Mouse (Mus musculus): ENCODE measurements around the gene Slc27a5.

The Slc27a5 gene

DNA sequence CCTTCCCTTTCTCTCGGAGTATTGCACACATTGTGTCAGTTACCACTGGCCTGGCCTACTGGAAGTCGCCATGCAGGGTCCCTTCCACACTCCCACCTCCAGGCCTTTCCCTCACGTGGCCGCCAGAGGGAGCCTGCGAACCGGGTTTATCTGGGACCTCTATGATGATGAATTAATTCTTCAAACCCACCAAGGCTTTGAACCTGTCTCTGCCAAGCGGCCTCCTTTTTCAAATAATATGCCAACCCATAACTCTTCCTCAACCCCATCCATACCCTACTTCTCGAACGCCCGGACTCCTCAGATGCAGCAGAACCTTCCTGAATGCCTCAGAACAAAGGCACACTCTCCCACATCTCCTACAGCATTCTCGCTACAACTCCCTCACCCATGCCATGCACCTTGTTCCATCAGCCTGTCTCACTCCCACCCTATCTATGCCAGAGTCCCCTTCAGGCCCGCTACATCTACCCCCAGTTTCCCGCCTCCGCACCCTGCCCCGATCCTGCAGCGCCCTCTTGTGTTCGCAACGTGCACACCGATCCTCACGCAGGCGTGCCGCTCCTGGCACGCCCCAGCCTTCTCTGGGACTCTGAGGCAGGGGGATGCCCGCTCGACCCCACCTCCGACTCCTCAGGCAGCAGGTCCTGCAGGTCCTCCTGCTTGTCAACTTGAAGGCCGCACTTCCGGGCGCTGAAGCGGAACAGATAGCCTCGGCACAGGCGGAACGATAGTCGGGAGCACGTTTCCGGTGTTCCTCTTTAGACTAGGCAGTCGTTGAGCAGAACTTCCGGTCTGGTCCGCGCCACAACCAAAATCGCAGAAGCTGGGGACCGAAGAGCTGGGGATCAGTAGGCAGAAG is 11.4 kb upstream of the Slc27a5 start:
- peak; percentile 66; the same call in 1 of the 2 replicates for TF ChIP-seq GATA4 (IDR thresholded peaks at IDR 0.05; ENCODE audit: insufficient replicate concordance, low read length)

DNA sequence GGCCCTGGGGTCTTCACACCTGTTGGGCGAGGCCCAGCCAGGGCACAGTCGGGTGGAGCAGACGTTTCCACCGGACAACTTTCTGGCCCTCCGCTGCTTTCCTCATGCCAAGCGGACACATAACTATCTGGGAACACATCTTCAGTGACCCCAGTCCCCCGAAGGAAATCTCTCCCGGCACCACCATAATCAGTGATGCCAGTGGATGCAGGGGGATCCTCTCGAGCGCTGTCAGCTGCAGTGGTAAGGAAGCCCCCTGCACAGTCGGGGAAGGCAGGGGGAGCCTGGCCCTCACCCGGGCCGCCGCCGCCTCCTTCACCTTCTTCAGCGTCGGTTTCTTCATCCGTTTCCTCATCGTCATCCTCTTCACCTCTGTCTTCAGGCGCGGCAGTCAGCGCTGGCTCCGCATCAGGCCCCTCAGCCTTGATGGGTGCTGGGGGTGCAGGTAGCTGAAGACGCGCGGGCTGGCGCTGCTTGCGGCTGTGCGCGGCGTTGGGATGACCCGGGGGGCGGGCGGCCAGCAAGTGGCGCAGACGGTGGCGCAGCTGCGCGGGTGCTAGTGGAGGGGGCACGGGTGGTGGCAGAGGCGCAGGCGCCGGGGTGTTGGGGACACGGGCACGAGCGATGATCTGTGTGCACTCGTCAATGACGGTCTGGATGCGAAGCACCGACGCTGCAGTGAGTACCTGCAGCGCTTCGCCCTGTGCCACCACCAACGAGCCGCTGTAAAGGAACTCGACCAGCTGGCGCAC is 9.5 kb upstream of the Slc27a5 start:
- no peak for TF ChIP-seq GATA4 (IDR thresholded peaks at IDR 0.05; ENCODE audit: insufficient replicate concordance, low read length)

DNA sequence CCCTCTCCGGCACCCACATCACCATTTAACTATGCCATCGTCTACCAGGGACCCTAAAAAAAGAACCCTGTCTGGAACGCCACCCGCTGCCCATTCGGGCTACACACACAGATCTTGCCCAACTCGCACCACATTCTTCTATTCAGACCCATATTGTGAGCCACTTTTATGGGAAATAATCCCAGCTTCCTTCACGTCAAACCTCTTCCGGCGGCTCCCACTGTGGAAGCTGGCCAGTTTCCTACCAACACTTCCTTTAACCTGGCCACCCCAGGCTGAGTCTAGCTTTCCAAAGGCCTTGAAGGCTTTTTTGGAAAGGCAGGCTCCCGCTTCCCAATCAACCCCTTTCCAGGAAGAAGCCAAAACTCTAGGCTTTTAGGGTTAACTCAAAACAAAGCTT is 8.5 kb upstream of the Slc27a5 start:
- TF ChIP-seq GATA4 (IDR thresholded peaks at IDR 0.05; ENCODE audit: insufficient replicate concordance, low read length), result no peak

DNA sequence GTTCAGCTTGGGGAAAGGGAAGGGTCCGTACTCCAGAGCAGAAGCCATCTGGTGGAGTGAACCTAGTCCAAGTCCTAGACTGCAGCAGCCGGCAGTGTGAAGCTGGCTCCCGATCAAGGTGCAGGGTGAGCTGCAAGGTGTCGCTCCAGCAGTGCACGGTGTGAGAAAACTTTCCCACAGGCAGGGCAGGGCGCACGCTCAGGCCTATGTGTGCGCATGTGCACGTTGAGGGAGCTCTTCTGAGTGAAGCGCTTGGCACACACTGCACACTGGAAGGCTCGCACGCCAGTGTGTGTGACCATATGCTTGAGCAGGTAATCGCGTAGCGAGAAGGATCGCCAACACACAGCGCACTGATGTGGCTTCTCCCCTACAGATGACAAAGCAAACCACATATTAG is 8.0 kb upstream of the Slc27a5 start:
- TF ChIP-seq GATA4 (IDR thresholded peaks at IDR 0.05; ENCODE audit: insufficient replicate concordance, low read length), result no peak

DNA sequence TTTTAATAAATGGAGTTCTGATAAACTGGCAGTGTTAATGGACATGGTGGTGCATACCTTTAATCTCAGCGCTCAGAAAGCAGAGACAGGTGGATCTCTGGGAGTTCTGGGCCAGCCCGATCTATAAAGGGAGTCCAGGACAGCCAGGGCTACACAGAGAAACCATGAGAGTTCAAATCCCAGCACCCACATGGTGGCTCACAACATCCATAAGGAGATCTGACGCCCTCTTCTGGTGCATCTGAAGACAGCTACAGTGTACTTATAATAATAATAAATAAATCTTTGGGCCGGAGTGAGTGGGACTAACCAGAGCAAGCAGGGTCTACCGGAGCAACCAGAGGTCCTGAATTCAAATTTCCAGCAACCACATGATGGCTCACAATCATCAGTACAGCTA is 5.4 kb upstream of the Slc27a5 start:
- no peak for TF ChIP-seq GATA4 (IDR thresholded peaks at IDR 0.05; ENCODE audit: insufficient replicate concordance, low read length)

DNA sequence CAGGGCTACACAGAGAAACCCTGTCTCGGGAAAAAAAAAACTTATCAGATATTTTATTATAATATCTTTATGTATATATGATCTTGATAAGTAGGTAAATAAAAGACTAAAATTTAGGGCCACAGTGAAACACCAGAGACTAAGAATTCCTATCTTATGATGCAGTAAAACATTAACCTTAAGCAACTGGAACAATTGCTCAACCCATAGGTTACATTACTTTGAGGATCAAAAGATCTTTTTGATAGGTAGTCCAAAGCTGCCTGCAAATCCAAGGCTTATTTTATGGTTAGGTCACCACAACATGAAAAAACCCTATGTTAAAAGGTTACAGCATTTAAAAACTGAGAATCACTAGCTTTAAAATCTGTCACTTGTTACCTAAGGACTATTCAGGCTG is 3.6 kb upstream of the Slc27a5 start:
- no peak for TF ChIP-seq GATA4 (IDR thresholded peaks at IDR 0.05; ENCODE audit: insufficient replicate concordance, low read length)

DNA sequence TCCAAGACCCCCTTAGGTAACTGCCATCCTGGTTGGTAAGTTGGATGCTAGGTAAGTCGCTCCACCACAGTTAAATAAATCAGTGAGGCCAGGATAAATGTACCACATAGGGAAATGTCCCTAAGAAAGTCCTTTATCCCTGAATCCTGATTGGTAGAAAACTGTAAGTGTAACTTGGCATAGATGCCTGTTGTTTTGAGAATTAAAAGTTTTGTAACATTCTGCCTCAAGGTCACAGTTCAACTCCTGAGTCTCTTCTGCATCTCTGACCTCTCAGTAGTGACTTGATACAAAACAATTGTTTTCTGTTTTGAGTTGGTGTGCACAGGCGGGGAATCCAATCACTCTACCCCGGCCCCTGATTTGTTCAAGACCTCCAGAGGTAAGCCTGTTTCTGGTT is 859 bp upstream of the Slc27a5 start, which contains the start of gene Trim28:
Gene Trim28, plus strand, starts transcription at position 264 of the 400 bp plus-strand sequence.
- no peak for TF ChIP-seq GATA4 (IDR thresholded peaks at IDR 0.05; ENCODE audit: insufficient replicate concordance, low read length)

DNA sequence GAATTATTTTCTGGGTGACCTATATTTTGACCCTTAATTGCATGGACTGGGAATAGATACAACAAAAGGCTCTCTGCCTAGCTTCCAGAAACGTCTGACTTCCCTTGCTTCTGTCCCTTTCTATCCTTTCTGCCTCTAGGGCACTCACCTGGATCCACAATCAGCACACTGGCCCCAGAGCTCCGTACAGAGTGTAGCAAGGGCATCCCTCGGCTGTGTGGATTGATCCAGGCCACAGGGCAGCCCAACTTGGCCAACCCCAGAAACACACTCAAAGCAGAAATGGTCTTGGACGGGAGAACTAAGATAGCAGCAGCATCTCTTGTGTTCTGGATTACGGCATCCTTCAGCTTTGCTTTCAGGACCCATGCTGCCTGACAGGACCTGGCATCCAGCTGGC is 762 bp downstream of the Slc27a5 start:
- TF ChIP-seq GATA4 (IDR thresholded peaks at IDR 0.05; ENCODE audit: insufficient replicate concordance, low read length), result no peak

DNA sequence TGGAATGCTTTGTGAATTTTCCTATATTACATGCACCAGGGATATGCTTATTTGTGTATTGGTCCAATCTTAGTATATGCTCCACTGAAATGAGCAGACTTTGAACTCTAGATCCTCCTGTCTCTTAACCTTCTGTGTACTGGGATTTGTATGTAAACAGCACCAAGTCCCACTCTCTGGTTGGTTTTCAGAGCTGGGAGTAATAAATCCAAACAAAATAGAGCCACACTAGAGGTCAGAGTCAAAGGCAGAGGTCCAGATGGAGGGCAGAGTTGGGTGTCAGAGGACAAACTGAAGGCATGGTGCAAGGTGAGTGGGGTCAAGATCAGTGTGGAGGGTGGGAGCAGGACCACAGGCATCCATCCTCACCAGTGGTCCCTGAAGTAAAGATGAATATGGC is 2.1 kb downstream of the Slc27a5 start:
- no peak for TF ChIP-seq GATA4 (IDR thresholded peaks at IDR 0.05; ENCODE audit: insufficient replicate concordance, low read length)

DNA sequence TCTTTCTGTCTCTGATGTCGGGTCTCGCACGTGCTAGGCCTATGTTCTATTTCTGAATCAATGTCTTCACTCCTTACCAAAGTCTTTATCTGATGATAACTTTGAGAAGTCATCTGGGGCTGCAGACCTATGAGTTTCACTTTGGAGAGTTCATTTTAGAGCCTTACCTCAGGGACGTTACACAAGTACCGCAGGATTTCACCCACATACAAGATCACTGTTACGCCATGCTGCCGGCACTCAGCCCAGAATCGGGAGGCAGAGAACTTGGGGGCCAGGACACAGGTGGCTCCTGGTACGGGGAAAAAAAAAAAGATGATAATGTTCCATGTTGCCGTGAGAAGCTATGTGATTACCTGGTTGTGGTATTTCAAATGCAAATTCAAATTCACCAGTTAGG is 4.8 kb downstream of the Slc27a5 start:
- no peak for TF ChIP-seq GATA4 (IDR thresholded peaks at IDR 0.05; ENCODE audit: insufficient replicate concordance, low read length)

DNA sequence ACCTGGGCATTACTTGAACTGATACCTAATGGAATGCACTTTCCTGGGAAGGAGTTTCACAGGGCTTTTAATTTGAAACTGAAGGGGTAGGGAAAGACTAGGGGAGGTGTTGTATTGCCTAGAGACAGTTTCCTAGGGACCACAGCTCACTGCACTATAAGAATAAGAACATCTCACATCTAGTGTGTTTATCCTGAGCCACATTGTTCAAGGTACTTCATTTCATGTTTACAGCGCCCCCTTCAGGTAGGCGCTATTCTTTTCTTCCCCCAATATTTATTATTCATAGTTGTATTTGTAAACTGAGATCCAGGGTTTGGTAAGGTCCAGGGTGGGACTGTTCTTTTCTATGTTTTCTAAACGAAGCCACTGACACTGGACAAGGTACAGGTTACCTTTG is 5.8 kb downstream of the Slc27a5 start:
- no peak for TF ChIP-seq GATA4 (IDR thresholded peaks at IDR 0.05; ENCODE audit: insufficient replicate concordance, low read length)

DNA sequence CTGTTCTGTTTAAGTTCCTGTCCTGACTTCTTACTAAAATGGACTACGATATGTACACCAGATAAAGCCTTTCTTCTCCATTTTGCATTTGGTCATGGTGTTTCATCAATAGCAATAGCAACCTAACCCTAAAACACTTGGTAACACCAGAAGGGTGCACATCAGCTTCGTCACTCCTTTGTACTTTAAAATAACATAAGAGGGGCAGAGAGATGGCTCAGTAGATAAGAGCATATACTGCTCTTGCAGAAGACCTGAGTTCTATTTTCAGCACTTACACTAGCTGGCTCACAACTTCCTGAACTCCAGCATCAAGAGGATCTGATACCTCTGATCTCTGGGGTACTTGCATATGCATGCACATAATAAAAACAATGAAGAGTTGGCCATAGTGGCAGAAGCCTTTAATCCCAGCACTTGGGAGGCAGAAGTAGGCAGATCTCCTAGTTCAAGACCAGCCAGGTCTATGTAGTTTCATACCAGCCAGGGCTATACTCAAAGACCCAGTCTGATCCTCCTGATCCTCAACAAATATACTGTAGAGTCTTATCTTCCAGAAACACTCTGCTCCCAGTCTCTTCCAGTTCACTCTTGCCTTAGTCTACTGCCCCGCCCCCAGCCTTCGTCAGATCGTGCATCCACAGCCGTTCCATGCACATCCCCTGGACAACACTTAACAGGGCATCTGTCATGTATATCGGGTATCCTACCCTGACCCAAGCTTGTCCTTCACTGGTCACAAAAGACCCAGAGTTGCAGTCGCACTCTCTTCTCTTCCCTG is 10.4 kb downstream of the Slc27a5 start:
- no peak for TF ChIP-seq GATA4 (IDR thresholded peaks at IDR 0.05; ENCODE audit: insufficient replicate concordance, low read length)

DNA sequence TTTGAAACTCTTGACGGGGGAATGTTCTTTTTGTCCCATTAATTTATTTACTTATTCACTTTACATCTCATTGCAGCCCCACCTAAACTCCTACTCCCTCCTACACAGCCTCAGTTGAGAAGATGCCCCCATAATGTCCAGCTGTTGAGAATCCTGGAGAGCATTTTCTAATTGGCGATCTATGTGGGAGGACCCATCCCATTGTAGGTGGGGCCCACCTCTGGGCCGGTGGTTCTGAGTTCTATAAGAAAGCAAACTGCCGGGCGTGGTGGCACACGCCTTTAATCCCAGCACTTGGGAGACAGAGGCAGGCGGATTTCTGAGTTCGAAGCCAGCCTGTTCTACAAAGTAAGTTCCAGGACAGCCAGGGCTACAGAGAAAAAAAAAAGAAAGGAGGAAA is 11.1 kb downstream of the Slc27a5 start:
- TF ChIP-seq GATA4 (IDR thresholded peaks at IDR 0.05; ENCODE audit: insufficient replicate concordance, low read length), result no peak

DNA sequence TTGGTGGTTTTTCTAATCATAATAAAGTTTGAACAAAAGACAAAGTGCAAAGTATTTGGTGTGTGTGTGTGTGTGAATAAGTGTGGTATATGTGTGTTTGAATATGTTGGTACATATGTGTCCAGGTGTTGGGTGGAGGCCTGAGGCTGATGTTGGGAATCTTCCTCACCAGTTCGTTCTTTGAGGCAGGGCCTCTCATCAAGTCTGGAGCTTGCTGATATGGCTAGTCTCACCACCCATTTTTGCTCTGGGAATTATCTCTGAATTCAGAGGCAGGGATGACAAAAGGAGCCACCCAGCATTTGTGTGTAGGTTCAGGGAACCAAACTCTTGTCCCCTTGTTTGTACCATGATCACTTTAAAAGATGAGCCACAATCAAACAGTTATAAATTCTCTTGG is 12.3 kb downstream of the Slc27a5 start:
- TF ChIP-seq GATA4 (IDR thresholded peaks at IDR 0.05; ENCODE audit: insufficient replicate concordance, low read length), result no peak

DNA sequence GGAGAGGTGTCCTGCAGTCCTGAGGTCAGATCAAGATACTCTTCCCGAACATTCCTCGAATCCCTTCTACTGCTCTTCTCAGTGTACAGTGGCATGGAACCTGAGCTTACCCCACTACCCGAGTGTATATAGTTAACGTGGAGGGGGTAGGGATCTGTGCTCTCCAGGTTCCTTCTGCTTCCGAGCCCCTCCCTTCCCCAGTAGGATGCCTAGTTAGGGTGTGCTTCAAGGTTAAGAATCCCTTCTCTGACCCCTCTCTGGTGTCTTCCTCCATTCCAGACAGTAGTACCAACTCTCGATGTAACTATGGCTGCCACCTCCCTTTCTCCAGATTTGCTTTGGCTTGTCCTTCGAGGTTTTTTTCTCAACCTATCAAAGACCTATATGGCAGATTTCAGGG is 17.7 kb downstream of the Slc27a5 start:
- TF ChIP-seq GATA4 (IDR thresholded peaks at IDR 0.05; ENCODE audit: insufficient replicate concordance, low read length), result no peak

All from liver, adult (tissue).